Mouse (Mus musculus): Measurements from ENCODE around the gene Ctnnbl1. TPM values are rescaled to one million over a fixed set of nuclear protein-coding genes. Genes with fewer than 3 reads are reported as not detected.

The Ctnnbl1 gene
- polyA plus RNA-seq, 1 experiment from 2014 or later = 62.7 TPM

- Histone ChIP-seq H3K9me3 (replicated peaks; ENCODE audit: control insufficient read depth, low read length, poor library complexity, severe bottlenecking) (no peaks in the 10 kb centered on the region), H3K4me1 (ENCODE audit: control insufficient read depth, insufficient read depth, low read length) (peaks cover 22% of the 10 kb centered on the region), H3K27me3 (ENCODE audit: control insufficient read depth, insufficient read depth, low read depth, low read length) (no peaks in the 10 kb centered on the region), H3K27ac (ENCODE audit: low read length) (peak overlapping the region; percentile 68), H3K4me2 (ENCODE audit: low read length) (no peak overlapping the region), H3K36me3 (ENCODE audit: control insufficient read depth, insufficient read depth, low read length) (no peaks in the 10 kb centered on the region), H3K9ac (ENCODE audit: low read depth, low read length) (no peak overlapping the region), H3K4me3 (ENCODE audit: low read depth, low read length) (no peak overlapping the region)
- 49% methylated on average over 9 of the region's 9 CpGs for WGBS
- peak; percentile 55 for ATAC-seq
Observed at GRCm38 (mm10) chr2:157746558-157746957, 9.4 kb downstream of the Ctnnbl1 start.

GRCm38 (mm10) chr2:157747989-157748388, 10.8 kb downstream of the Ctnnbl1 start:
- Histone ChIP-seq H3K9me3 (replicated peaks; ENCODE audit: control insufficient read depth, low read length, poor library complexity, severe bottlenecking) (no peaks in the 10 kb centered on the region), H3K36me3 (ENCODE audit: control insufficient read depth, insufficient read depth, low read length) (no peaks in the 10 kb centered on the region), H3K9ac (ENCODE audit: low read depth, low read length) (no peak overlapping the region), H3K27ac (ENCODE audit: low read length) (peak overlapping the region; percentile 15; the same call in 1 of the 2 replicates), H3K4me3 (ENCODE audit: low read depth, low read length) (no peak overlapping the region), H3K4me1 (ENCODE audit: control insufficient read depth, insufficient read depth, low read length) (peaks cover 36% of the 10 kb centered on the region), H3K27me3 (ENCODE audit: control insufficient read depth, insufficient read depth, low read depth, low read length) (no peaks in the 10 kb centered on the region), H3K4me2 (ENCODE audit: low read length) (no peak overlapping the region)
- ATAC-seq = no peak
- 51% methylated on average over 2 of the region's 2 CpGs for WGBS

- Histone ChIP-seq H3K4me1 (ENCODE audit: control insufficient read depth, insufficient read depth, low read length) (peaks cover 47% of the 10 kb centered on the region), H3K9ac (ENCODE audit: low read depth, low read length) (no peak overlapping the region)
Observed at GRCm38 (mm10) chr2:157750481-157750880, 13.3 kb downstream of the Ctnnbl1 start.

GRCm38 (mm10) chr2:157750926-157751588, 13.9 kb downstream of the Ctnnbl1 start:
- peaks cover 47% of the 10 kb centered on the region for H3K4me1 ChIP-seq (ENCODE audit: control insufficient read depth, insufficient read depth, low read length)
- H3K27me3 ChIP-seq (ENCODE audit: control insufficient read depth, insufficient read depth, low read depth, low read length) = no peaks in the 10 kb centered on the region
- H3K4me2 ChIP-seq (ENCODE audit: low read length) = no peak overlapping the region
- peak overlapping the region; percentile 86 for H3K27ac ChIP-seq (ENCODE audit: low read length)
- ATAC-seq = no peak
- H3K9ac ChIP-seq (ENCODE audit: low read depth, low read length) = no peak overlapping the region
- H3K4me3 ChIP-seq (ENCODE audit: low read depth, low read length) = no peak overlapping the region
- no peaks in the 10 kb centered on the region for H3K9me3 ChIP-seq (replicated peaks; ENCODE audit: control insufficient read depth, low read length, poor library complexity, severe bottlenecking)
- no peaks in the 10 kb centered on the region for H3K36me3 ChIP-seq (ENCODE audit: control insufficient read depth, insufficient read depth, low read length)
- 63% methylated on average over 12 of the region's 12 CpGs for WGBS

More at GRCm38 (mm10) chr2:157750481-157750880, 13.3 kb downstream of the Ctnnbl1 start:
- Histone ChIP-seq H3K36me3 (ENCODE audit: control insufficient read depth, insufficient read depth, low read length) (no peaks in the 10 kb centered on the region), H3K4me3 (ENCODE audit: low read depth, low read length) (no peak overlapping the region), H3K9me3 (replicated peaks; ENCODE audit: control insufficient read depth, low read length, poor library complexity, severe bottlenecking) (no peaks in the 10 kb centered on the region), H3K27ac (ENCODE audit: low read length) (peak overlapping the region; percentile 86; the same call in 1 of the 2 replicates), H3K27me3 (ENCODE audit: control insufficient read depth, insufficient read depth, low read depth, low read length) (no peaks in the 10 kb centered on the region), H3K4me2 (ENCODE audit: low read length) (no peak overlapping the region)
- WGBS = 74% methylated on average over 8 of the region's 8 CpGs
- ATAC-seq = no peak

GRCm38 (mm10) chr2:157751589-157752373, 14.6 kb downstream of the Ctnnbl1 start:
- no peaks in the 10 kb centered on the region for H3K36me3 ChIP-seq (ENCODE audit: control insufficient read depth, insufficient read depth, low read length)
- H3K4me3 ChIP-seq (ENCODE audit: low read depth, low read length) = no peak overlapping the region
- peak overlapping the region; percentile 86 for H3K27ac ChIP-seq (ENCODE audit: low read length)
- H3K4me1 ChIP-seq (ENCODE audit: control insufficient read depth, insufficient read depth, low read length) = peaks cover 45% of the 10 kb centered on the region
- peak; percentile 84 for ATAC-seq
- H3K9me3 ChIP-seq (replicated peaks; ENCODE audit: control insufficient read depth, low read length, poor library complexity, severe bottlenecking) = no peaks in the 10 kb centered on the region
- H3K9ac ChIP-seq (ENCODE audit: low read depth, low read length) = peak overlapping the region; percentile 57
- H3K4me2 ChIP-seq (ENCODE audit: low read length) = peak overlapping the region; percentile 45
- H3K27me3 ChIP-seq (ENCODE audit: control insufficient read depth, insufficient read depth, low read depth, low read length) = no peaks in the 10 kb centered on the region
- 17% methylated on average over 22 of the region's 22 CpGs for WGBS

GRCm38 (mm10) chr2:157752374-157752743, 15.2 kb downstream of the Ctnnbl1 start:
- Histone ChIP-seq H3K4me3 (ENCODE audit: low read depth, low read length) (no peak overlapping the region), H3K36me3 (ENCODE audit: control insufficient read depth, insufficient read depth, low read length) (no peaks in the 10 kb centered on the region), H3K9me3 (replicated peaks; ENCODE audit: control insufficient read depth, low read length, poor library complexity, severe bottlenecking) (no peaks in the 10 kb centered on the region), H3K4me2 (ENCODE audit: low read length) (peak overlapping the region; percentile 45), H3K27ac (ENCODE audit: low read length) (peak overlapping the region; percentile 86), H3K4me1 (ENCODE audit: control insufficient read depth, insufficient read depth, low read length) (peaks cover 40% of the 10 kb centered on the region), H3K27me3 (ENCODE audit: control insufficient read depth, insufficient read depth, low read depth, low read length) (no peaks in the 10 kb centered on the region), H3K9ac (ENCODE audit: low read depth, low read length) (peak overlapping the region; percentile 57)
- ATAC-seq = peak; percentile 18; the same call in 1 of the 2 replicates
- WGBS = 41% methylated on average over 7 of the region's 7 CpGs

GRCm38 (mm10) chr2:157755771-157756170, 18.6 kb downstream of the Ctnnbl1 start:
- ATAC-seq = no peak
- Histone ChIP-seq H3K27me3 (ENCODE audit: control insufficient read depth, insufficient read depth, low read depth, low read length) (no peaks in the 10 kb centered on the region), H3K4me1 (ENCODE audit: control insufficient read depth, insufficient read depth, low read length) (peaks cover 38% of the 10 kb centered on the region), H3K9me3 (replicated peaks; ENCODE audit: control insufficient read depth, low read length, poor library complexity, severe bottlenecking) (no peaks in the 10 kb centered on the region), H3K4me3 (ENCODE audit: low read depth, low read length) (no peak overlapping the region), H3K4me2 (ENCODE audit: low read length) (no peak overlapping the region), H3K36me3 (ENCODE audit: control insufficient read depth, insufficient read depth, low read length) (no peaks in the 10 kb centered on the region), H3K27ac (ENCODE audit: low read length) (no peak overlapping the region), H3K9ac (ENCODE audit: low read depth, low read length) (no peak overlapping the region)
- WGBS = 89% methylated on average over 7 of the region's 7 CpGs

- no peaks in the 10 kb centered on the region for H3K9me3 ChIP-seq (replicated peaks; ENCODE audit: control insufficient read depth, low read length, poor library complexity, severe bottlenecking)
- no peak overlapping the region for H3K9ac ChIP-seq (ENCODE audit: low read depth, low read length)
- no peak overlapping the region for H3K4me3 ChIP-seq (ENCODE audit: low read depth, low read length)
- H3K4me1 ChIP-seq (ENCODE audit: control insufficient read depth, insufficient read depth, low read length) = peaks cover 34% of the 10 kb centered on the region
- no peak overlapping the region for H3K4me2 ChIP-seq (ENCODE audit: low read length)
- no peaks in the 10 kb centered on the region for H3K36me3 ChIP-seq (ENCODE audit: control insufficient read depth, insufficient read depth, low read length)
- no peak overlapping the region for H3K27ac ChIP-seq (ENCODE audit: low read length)
- ATAC-seq = no peak
- no peaks in the 10 kb centered on the region for H3K27me3 ChIP-seq (ENCODE audit: control insufficient read depth, insufficient read depth, low read depth, low read length)
- 78% methylated on average over 7 of the region's 7 CpGs for WGBS
Observed at GRCm38 (mm10) chr2:157756193-157756592, 19.0 kb downstream of the Ctnnbl1 start.

GRCm38 (mm10) chr2:157758395-157758794, 21.2 kb downstream of the Ctnnbl1 start:
- Histone ChIP-seq H3K4me2 (ENCODE audit: low read length) (no peak overlapping the region), H3K9me3 (replicated peaks; ENCODE audit: control insufficient read depth, low read length, poor library complexity, severe bottlenecking) (no peaks in the 10 kb centered on the region), H3K36me3 (ENCODE audit: control insufficient read depth, insufficient read depth, low read length) (no peaks in the 10 kb centered on the region), H3K27me3 (ENCODE audit: control insufficient read depth, insufficient read depth, low read depth, low read length) (no peaks in the 10 kb centered on the region), H3K4me1 (ENCODE audit: control insufficient read depth, insufficient read depth, low read length) (peaks cover 12% of the 10 kb centered on the region), H3K4me3 (ENCODE audit: low read depth, low read length) (no peak overlapping the region), H3K27ac (ENCODE audit: low read length) (no peak overlapping the region), H3K9ac (ENCODE audit: low read depth, low read length) (no peak overlapping the region)
- 88% methylated on average over 5 of the region's 5 CpGs for WGBS
- no peak for ATAC-seq

Data from midbrain, embryonic 16.5 days (tissue).